In the genomic region with DNA sequence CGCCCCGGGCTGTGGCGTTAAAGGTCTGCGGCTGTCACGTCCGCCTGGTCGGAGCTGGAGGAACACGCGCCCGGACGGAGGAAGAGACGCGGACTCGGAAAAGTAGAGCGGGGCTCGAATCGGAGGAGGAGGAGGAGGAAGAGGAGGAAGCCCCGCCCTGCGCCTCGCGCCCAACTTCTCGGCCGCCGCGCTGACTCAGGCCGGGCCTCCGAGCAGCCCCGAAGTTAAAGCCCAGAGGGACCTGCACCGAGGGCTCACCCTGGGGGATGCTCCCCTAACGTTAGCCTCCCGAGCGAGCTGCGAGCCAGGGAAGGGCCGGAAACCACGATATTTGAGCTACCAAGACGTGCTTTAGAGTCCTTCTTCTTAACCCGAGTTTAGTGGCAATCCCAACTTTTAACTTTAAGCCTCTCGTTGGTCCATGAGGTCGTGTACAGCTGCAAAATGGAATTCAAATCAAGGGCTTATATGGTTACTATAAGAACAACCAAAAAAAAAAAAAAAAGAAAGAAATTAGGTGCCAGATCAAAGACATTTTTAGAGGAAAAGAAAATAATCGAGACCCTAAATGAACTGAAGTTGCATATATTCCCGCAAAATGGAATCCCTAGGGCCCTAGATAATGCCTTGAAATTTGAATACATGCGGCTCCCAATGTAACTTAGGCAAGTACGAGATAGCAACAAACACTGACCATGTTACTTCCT, we compare ENCODE assay signal across 8 mouse cellular contexts. TPM values are rescaled to one million over a fixed set of nuclear protein-coding genes. Genes with fewer than 3 reads are reported as not detected.
A peak's percentile ranks its signal among the peaks of the same experiment; 100 is the strongest.
DNase-seq lines count a peak whose midpoint lies in the region; ATAC-seq lines count a peak whose summit lies in the region.

A gene (minus strand): TSS at position 121 of the 707 bp plus-strand sequence.

- peak within 1 kb of the TSS; percentile 99 for H3K9ac ChIP-seq in hindbrain, embryonic 16.5 days (ENCODE audit: low read depth, low read length)

- peak within 1 kb of the TSS; percentile 73 for H3K4me2 ChIP-seq in hindbrain, embryonic 16.5 days (ENCODE audit: low read length)

- H3K27me3 ChIP-seq in hindbrain, embryonic 16.5 days (replicated peaks; ENCODE audit: control insufficient read depth, insufficient read depth, low read length) = no peaks in the 10 kb centered on the region

- 3% methylated on average over 43 of the region's 43 CpGs for WGBS in hindbrain, embryonic 16.5 days

- no peaks in the 10 kb centered on the region for H3K9me3 ChIP-seq in hindbrain, embryonic 16.5 days (ENCODE audit: control insufficient read depth, low read length)

- H3K4me1 ChIP-seq in hindbrain, embryonic 16.5 days (ENCODE audit: control insufficient read depth, insufficient read depth, low read depth, low read length) = peaks cover 14% of the 10 kb centered on the region

- no peaks in the 10 kb centered on the region for H3K36me3 ChIP-seq in hindbrain, embryonic 16.5 days (ENCODE audit: control insufficient read depth, insufficient read depth, low read length)

- DNase-seq in R1 (ENCODE audit: low read depth, low spot score) = peak; percentile 74
- peak; percentile 72 to 79 for DNase-seq in gastrocnemius, adult 8-10 months (ENCODE audit: low spot score in 2 of 2)
- DNase-seq in left cerebral cortex, adult 18-20 months (ENCODE audit: low spot score in 2 of 2) = peak; percentile 68 to 82
- peak; percentile 86 to 87 for DNase-seq in lung, postnatal 4 days
- DNase-seq in right cerebral cortex, postnatal 10 days (ENCODE audit: low spot score in 2 of 2) = peak; percentile 81 to 82
- DNase-seq in urinary bladder, postnatal 10 days (ENCODE audit: low spot score) = peak; percentile 36

- peak; percentile 71 for ATAC-seq in common myeloid progenitor, adult 5-6 weeks (replicated peaks; ENCODE audit: low read depth, poor library complexity, severe bottlenecking)
- peak; percentile 66; the same call in 1 of the 2 replicates for ATAC-seq in hindbrain, embryonic 16.5 days

- H3K27ac ChIP-seq in hindbrain, embryonic 16.5 days (ENCODE audit: low read depth, low read length) = peak within 1 kb of the TSS; percentile 99

- peak within 1 kb of the TSS; percentile 98 for H3K4me3 ChIP-seq in hindbrain, embryonic 16.5 days (ENCODE audit: low read length)

RNA-seq across cellular contexts. Expression of the gene that starts here (rescaled TPM):
- total RNA-seq in common myeloid progenitor, adult 5-6 weeks (2017) = 101 and 104 TPM in 2 replicates
- 100 to 1,000 TPM; 255 to 341 (median 297) TPM for total RNA-seq in gastrocnemius, adult 8-10 months (2022)
- 29.0 and 31.1 TPM in 2 replicates for polyA plus RNA-seq in hindbrain, embryonic 16.5 days (2015; fragmentation: Nextera tagmentation; extraction: Ambion mirVana)
- 100 to 1,000 TPM; 132 to 133 TPM for total RNA-seq in left cerebral cortex, adult 18-20 months (2021)

Comparison
In these comparisons a context has a peak if more than half of its experiments do, and no peak if none do; other contexts are left out.
1. Peak in every context shown above with its lines: DNase-seq, ATAC-seq, H3K4me3 ChIP-seq and H3K27ac ChIP-seq.
2. DNase-seq: peak in every context shown above with its lines; median percentile 86 in lung, postnatal 4 days; 82 in right cerebral cortex, postnatal 10 days; 76 in gastrocnemius, adult 8-10 months; 75 in left cerebral cortex, adult 18-20 months; 74 in R1; 36 in urinary bladder, postnatal 10 days.